Mouse (Mus musculus) E14TG2a.4 (cell line): ENCODE results near the gene Trappc3.

Experiments used
- CTCF ChIP-seq: conservative IDR thresholded peaks from 2 replicates; pipeline ENCODE4 v1.5.1; 2014; ENCODE audit warnings: low read length
- NANOG ChIP-seq: IDR thresholded peaks from 2 replicates; pipeline ENCODE4 v1.6.1; 2014; ENCODE audit warnings: borderline replicate concordance, low read length, mixed read lengths
- POU5F1 ChIP-seq: IDR thresholded peaks from 2 replicates; pipeline ENCODE4 v1.6.1; 2014; ENCODE audit warnings: low read length, borderline replicate concordance

DNA sequence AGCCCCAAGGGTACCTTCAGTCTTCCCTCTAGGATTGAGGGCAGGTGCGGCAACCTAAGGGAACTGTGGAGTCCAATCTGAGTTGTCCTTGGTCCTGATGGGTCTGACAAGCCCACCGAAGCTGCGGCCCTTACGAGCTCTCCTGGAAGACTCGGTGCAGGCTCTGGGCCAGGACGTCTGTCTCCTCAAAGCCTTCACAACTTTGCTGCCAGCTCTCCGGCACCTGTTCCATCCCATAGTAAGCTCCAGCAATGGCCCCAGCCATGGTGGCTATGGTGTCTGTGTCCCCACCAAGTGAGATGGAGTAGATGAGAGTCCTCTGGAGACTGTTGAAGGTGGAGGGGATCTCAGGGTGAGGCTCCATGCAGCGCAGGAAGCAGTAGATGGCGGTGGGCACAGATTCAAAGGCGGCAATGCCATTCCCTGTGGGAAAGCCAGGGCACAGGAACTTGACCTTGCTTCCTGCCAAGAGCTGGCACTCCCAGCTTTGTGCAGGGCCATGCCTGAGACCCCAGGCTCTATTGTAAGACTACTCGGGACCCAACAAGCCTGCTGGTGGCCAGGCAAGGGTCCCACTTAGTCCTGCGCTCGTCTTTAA is 54.4 kb downstream of the Trappc3 start:
- no peak for TF ChIP-seq CTCF
- no peak for TF ChIP-seq NANOG
- no peak for TF ChIP-seq POU5F1
